Mouse (Mus musculus) forelimb bud, embryonic 11.5 days (tissue): ENCODE data around the gene Osbpl6.
A peak's percentile ranks its signal among the peaks of the same experiment; 100 is the strongest.

ENCODE experiments used
- DNase-seq: peaks from one replicate; pipeline ENCODE4 v3.0.0-alpha.2; 2012; ENCODE audit warnings: low read depth, low spot score

Gene Osbpl6

DNA sequence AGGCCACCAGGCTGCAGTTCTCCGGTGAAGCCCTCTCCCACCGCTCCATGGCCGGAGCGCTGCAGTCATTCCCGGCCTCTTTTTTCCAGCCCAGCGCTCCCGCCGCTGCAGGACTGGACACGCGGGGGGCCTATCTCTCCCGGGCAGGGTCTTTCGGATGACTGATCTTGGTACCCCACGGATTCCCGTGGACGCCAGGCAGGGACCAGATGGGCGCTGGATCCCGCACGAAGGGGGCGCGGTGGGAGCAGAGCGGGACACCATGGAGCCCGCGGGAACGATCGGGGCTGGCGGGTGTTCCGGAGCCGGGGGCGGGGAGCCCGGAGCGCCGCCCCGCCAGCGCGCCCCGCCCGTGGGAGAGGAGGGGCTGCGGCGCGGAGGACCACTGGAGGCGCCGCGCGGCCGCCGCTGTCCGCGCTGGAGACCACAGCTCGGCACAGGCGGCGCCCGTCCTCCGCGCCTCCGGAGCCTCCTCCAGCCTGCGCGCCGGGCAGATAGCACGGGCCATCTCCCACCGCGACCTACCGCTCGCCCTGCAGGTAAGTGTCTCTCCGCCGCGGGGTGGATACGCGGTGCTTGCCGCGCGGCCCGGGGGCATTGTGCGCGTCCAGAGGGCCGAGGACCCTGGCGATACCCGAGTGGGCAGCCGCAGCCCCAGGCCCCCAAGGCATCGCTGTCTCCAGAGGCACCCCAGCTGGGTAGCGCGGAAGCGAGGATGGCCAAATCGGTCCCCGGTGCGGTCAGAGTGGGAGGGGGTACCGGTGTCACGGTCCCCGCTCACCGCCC, at the start of gene Osbpl6:
Gene Osbpl6 (plus strand): TSS at position 358 of the 786 bp plus-strand sequence.
- DNase-seq: peak; percentile 57

DNA sequence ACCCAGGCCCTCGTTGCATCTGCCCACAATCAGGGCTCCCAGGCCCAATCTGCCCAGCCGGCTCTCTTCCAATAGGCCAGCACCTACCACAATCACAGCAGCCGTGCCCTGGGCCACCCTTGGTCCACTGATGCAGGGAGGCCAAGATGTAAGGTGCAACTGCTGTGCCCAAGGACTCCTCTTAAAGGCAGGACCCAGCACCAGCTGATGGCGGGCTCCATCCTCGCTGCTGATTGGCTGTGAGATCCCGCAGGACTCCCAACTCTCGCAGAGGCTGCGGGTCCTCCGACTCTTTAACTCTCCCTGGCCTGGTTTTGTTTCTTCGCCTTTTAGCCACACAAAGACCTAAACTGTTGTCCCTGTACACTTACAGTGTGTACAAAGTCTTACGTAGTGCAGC, 46.1 kb upstream of the Osbpl6 start, which contains the start of gene Cyct:
Gene Cyct (minus strand): TSS at position 225 of the 400 bp plus-strand sequence.
- DNase-seq: no peak

DNA sequence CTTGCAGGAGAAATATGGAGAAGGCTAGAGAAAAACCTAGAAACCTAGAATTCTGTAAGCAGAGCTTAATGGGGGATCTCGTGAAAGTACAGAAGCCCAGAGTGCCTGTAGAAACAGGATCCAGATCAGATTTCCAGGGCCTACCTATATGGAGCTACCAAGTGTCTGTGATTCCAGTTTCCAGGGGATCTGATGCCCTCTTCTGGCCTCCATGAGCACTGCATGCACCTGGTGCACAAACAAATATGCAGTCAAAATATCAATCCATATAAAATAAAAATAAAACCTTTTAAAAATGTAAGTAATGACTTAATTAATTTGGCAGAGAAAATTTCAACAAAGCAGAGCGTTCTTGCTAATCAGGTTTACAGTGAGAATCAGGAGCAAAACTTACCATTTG, 44.2 kb upstream of the Osbpl6 start:
- peak; percentile 27 for DNase-seq

DNA sequence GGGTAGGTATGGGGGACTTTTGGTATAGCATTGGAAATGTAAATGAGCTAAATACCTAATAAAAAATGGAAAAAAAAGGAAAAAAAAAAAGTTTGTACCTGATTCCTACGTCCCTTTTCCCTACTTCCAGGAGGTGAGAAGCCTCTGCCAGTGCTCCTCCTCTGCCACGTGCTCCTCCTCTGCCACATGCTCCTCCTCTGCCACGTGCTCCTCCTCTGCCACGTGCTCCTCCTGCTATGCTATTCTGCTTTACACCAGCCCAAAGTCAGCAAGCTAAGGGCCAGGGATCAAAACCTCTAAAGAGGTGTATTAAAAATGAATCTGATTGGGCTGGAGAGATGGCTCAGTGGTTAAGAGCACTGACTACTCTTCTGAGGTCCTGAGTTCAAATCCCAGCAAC, 40.5 kb upstream of the Osbpl6 start:
- no peak for DNase-seq

DNA sequence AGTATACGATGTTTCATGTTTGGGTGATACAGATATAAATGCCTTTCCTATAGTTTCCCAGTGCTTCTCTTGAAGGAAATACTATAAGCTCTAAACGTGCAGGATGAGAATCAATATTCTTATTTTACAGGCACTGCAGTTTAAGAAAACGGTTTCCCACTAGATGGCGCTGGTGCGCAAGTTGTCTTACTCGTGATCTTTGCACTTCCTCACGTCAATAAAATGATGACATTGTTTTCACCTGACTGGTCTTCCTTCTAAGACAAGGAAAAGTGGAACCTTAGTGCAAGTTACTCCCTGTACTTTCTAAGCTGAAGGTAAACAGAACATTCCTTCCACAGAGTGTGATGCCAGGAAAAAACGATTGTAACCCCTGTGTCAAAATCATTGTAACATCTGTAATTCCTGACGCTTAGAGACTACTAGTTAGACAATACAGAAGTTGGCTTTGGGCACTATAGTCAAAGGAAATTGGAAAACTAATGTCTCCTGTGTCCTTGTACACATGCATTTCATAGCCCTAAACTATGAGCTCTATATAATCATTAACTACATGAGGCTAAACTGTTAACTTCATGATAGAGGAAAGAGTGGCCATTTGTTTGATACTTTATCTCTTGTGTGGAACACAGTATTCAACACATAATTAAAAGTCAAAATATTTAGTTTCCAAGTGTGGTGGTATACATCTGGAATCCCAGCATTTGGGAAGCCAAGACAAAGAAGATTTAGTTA, 39.0 kb upstream of the Osbpl6 start:
- DNase-seq: peak; percentile 77

GRCm38 (mm10) chr2:76368861-76369660, 37.2 kb upstream of the Osbpl6 start:
- DNase-seq: no peak

- peak; percentile 90 for DNase-seq
These were observed 36.3 kb upstream of the Osbpl6 start, which contains the start of gene Rbm45 for GRCm38 (mm10) chr2:76369821-76370655. Rbm45 (plus strand) TSS chr2:76369984.

GRCm38 (mm10) chr2:76370656-76370922, 35.7 kb upstream of the Osbpl6 start:
- DNase-seq: no peak

GRCm38 (mm10) chr2:76372244-76372643, 34.1 kb upstream of the Osbpl6 start:
- no peak for DNase-seq

DNA sequence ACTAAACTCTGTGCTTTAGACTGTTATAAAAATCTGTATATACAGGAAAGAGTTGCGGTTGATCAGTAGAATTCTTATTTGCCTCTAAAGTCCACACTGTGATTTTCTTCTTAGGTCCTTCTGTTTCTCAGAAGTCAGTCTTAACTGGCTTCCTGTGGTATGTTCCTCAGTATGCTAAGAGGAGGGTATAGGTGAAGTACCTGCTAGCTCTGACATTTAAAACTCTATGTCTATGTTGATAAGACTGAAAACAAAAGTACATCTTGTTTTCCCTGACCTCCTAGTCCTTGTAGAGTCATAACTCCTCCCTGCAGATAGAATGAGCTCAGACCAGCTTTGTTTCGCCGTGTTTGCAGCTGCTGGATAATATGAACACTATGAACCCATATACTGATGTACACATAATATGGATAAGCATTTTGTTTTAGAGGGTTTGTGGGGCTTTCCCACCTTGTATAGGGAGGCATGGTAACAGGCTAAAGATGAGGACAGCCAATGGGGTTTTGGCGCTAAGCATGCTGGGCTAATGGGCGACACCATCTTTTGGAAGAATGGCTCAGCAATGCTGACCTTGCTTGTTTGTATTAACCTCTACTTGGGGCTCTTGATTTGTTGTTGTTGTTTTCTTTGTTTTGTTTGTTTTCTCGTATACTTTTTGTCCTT, 31.6 kb upstream of the Osbpl6 start:
- no peak for DNase-seq

GRCm38 (mm10) chr2:76378646-76379045, 27.7 kb upstream of the Osbpl6 start:
- DNase-seq: no peak

DNA sequence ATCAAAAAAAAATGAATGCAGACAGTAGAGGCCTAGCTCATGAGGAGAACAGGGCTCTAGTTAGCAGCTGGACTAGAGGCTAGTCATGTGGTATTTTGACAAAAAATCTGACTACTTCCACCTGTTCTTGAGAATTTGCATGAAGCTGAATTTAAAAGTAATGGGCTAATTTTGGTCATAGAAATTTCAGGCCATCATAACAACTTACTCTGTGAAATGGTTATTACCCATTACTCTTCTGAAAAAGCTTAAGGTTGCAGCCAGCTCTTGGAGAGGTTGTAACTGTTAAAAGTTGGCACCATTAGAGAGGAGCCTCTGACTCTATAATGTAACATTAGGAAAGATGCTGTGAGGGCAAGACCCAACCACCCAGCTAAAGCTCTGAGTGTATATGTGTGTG, 19.8 kb upstream of the Osbpl6 start:
- no peak for DNase-seq

DNA sequence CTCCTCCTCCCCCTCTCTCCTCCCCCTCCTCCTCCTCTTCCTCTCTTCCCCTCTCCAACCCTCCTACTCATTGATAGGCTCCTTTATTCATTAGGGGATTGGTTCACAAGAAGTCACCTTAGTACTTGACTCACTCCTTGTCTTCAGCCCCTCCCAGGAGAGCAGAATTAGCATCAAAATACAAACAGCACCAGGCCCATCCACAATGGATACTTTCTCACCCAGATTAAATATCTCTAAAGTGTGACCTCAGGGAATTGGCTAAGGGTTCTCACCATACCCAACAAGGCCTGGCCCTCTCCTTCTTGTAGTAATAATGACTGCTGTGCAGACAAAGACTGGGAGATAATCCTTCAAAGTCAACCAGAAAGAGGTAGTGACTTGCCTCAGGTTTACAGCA, 6.1 kb upstream of the Osbpl6 start:
- DNase-seq: no peak

- DNase-seq: peak; percentile 20
These were observed 635 bp upstream of the Osbpl6 start for GRCm38 (mm10) chr2:76405596-76406150.

- DNase-seq: peak; percentile 54
These were observed 681 bp downstream of the Osbpl6 start for GRCm38 (mm10) chr2:76406937-76407441.

- DNase-seq: no peak
These were observed 3.2 kb downstream of the Osbpl6 start for GRCm38 (mm10) chr2:76409526-76409925.

DNA sequence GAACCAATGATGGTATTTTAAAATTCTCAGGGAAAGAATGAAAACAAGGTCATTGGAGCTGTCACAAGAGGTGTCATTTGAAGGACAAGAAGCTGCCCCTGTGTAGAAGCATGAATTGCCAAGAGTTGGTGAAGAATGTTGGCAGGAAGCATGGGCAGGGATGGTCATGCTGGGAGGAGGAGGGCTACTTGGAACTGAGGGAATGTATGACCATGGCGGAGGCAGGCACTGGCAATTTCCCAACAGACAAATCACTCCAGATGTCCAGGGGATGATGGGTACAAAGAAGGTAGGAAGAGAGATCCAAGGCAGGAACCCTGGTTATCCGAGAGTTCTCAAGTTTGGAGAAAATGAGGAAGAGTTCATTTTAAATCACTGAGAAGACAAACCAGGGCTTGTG, 3.7 kb downstream of the Osbpl6 start:
- DNase-seq: no peak

GRCm38 (mm10) chr2:76412924-76413323, 6.6 kb downstream of the Osbpl6 start:
- no peak for DNase-seq

GRCm38 (mm10) chr2:76417446-76418141, 11.3 kb downstream of the Osbpl6 start:
- no peak for DNase-seq

DNA sequence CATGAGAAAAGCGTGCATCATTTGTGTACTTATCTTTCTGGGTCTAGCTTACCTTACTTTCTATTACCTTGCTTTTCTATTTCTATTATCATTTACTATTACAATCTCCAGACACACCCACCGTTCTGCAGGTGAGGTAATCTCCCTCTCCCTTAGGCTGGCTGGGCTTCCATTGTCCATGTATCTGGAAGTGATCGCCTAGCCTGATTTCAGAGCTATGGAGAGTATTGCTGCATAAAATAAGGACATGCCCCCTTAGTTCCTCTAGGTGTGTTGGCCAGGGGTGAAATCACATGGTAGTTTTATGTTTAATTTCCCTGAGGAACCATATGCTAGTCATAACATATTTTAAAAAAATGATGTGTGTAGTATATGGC, 11.8 kb downstream of the Osbpl6 start:
- DNase-seq: no peak
